Mouse (Mus musculus): ENCODE data around the gene Cela3b.

DNA sequence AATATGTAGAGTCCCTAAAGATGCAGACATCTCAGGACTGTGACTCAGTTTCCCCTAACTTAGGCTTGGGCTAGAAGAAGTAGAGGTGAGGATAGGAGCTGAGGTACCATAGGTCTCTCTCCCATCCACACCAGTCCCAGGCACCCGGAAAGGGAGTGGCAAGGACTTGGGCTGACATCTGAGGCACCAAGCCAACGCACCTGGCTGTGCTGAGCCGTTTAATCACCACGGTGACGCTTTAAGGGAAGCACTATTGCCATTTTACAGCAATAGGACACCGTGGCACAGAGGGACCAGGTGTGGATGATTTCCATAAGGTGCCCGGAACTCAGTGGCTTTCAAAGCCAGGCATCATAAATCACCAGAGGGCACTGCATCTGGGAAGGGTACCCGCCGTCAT is 28.0 kb upstream of the Cela3b start:
- no peak for TF ChIP-seq CTCF (IDR thresholded peaks at IDR 0.05; ENCODE audit: low read depth)
- no peak for TF ChIP-seq EP300 (IDR thresholded peaks at IDR 0.05; ENCODE audit: low read depth)
